Mouse (Mus musculus) kidney, adult 2 months (tissue): Measurements from ENCODE around the gene Rufy4.

Source experiments
- CTCF ChIP-seq: fragments of 200-500 bp; conservative IDR thresholded peaks from 2 replicates; pipeline ENCODE4 v1.5.1; 2011; ENCODE audit warnings: low read depth, mild to moderate bottlenecking, control low read depth, low read length, moderate library complexity, mixed read lengths; ENCODE audit not compliant: insufficient read depth, insufficient read length
- POLR2A ChIP-seq: fragments of 200-500 bp; IDR thresholded peaks from one replicate; pipeline ENCODE4 v1.6.1; 2011; ENCODE audit warnings: low read depth, low read length, control low read depth

DNA sequence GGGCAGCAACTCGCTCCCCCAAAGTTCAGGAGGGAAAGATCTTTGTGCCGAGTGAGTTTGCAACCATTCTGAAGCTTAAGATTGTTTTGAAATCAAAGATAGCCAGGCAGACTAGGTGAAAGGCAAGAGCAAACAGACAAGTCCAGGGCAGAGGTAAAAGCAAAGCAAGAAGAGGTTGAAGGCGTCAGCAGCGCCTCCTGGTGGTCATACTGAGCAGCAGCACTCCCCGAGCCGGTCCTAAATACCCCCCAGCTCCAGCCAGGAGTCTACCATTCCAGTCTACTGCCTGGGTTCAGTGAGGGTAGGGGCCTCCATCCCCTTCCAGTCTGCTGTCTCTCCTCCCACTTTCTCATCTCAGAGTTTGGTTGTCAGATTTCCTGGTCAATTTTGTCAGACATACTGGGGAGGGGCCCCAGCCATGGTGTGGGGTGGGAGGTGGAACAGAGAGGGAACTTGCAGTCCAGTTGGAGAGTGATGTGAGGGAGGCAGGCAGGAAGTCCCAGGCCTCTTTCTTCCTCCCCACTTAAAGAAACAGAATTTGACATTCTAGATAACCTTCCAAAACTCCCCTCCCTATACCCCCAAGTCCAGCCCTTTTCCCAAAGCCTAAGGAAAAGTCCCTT is 42.4 kb upstream of the Rufy4 start:
- TF ChIP-seq CTCF = peak; percentile 90
- no peak for TF ChIP-seq POLR2A
